Mouse (Mus musculus) layer of hippocampus, adult 9-10 months (tissue): ENCODE measurements around the gene Cep295.
"Not testable (repeated sequence)": the region's sequence is repeated elsewhere in the genome, so short reads cannot be mapped to it uniquely, and the experiment has no call there.

Source experiments
- DNase-seq: peaks from one replicate; pipeline ENCODE4 v3.0.0; 2022; ENCODE audit warnings: low spot score

The Cep295 gene

GRCm38 (mm10) chr9:15306398-15307119 is 51.0 kb downstream of the Cep295 start, which contains the start of gene 4931406C07Rik:
TSS of gene 4931406C07Rik (minus strand) at chr9:15306448.
- DNase-seq = no peak

- peak; percentile 90 for DNase-seq
Measured at GRCm38 (mm10) chr9:15305503-15306397, 51.8 kb downstream of the Cep295 start, which contains the start of gene Taf1d. TSS of gene Taf1d (plus strand) at chr9:15306214.

GRCm38 (mm10) chr9:15302881-15303280 is 54.7 kb downstream of the Cep295 start:
- DNase-seq = no peak

- not testable (repeated sequence) for DNase-seq
Measured at GRCm38 (mm10) chr9:15302006-15302405, 55.6 kb downstream of the Cep295 start.

GRCm38 (mm10) chr9:15301399-15301798 is 56.2 kb downstream of the Cep295 start:
- DNase-seq = no peak

- no peak for DNase-seq
Measured at GRCm38 (mm10) chr9:15300056-15300455, 57.5 kb downstream of the Cep295 start.

GRCm38 (mm10) chr9:15298451-15298850 is 59.1 kb downstream of the Cep295 start:
- DNase-seq = no peak

- DNase-seq = no peak
Measured at GRCm38 (mm10) chr9:15297112-15297511, 60.5 kb downstream of the Cep295 start.

GRCm38 (mm10) chr9:15289251-15289650 is 68.3 kb downstream of the Cep295 start:
- DNase-seq = no peak

GRCm38 (mm10) chr9:15288402-15288801 is 69.2 kb downstream of the Cep295 start:
- DNase-seq = no peak

GRCm38 (mm10) chr9:15287846-15288245 is 69.7 kb downstream of the Cep295 start:
- DNase-seq = no peak

- no peak for DNase-seq
Measured at GRCm38 (mm10) chr9:15285443-15285842, 72.1 kb downstream of the Cep295 start.

- no peak for DNase-seq
Measured at GRCm38 (mm10) chr9:15280491-15280879, 77.1 kb downstream of the Cep295 start.

- DNase-seq = peak; percentile 80
Measured at GRCm38 (mm10) chr9:15279649-15280490, 77.7 kb downstream of the Cep295 start, which contains the start of gene Med17. TSS of gene Med17 (minus strand) at chr9:15279931.

GRCm38 (mm10) chr9:15279139-15279648 is 78.4 kb downstream of the Cep295 start:
- DNase-seq = no peak

- no peak for DNase-seq
Measured at GRCm38 (mm10) chr9:15278343-15278742, 79.2 kb downstream of the Cep295 start.

- DNase-seq = no peak
Measured at GRCm38 (mm10) chr9:15276855-15277254, 80.7 kb downstream of the Cep295 start.

GRCm38 (mm10) chr9:15273981-15274380 is 83.6 kb downstream of the Cep295 start:
- DNase-seq = no peak
